Mouse (Mus musculus) heart, embryonic 14.5 days (tissue): ENCODE measurements around the gene Tns1. TPM values are rescaled to one million over a fixed set of nuclear protein-coding genes. Genes with fewer than 3 reads are reported as not detected.

ENCODE experiments used
- ATAC-seq: fragments of 200-750 bp; cut with Nextera tagmentation; 2 replicates; pipeline ENCODE4 v1.8.0; 2017; ENCODE audit warnings: low read depth, moderate TSS enrichment; ENCODE audit not compliant: insufficient number of reproducible peaks, insufficient read depth, low FRiP score
- H3K27ac ChIP-seq, 2 experiments: fragments of 200-500 bp in 1 of 2; fragments of 300-500 bp in 1 of 2; sonication (generic) in 1 of 2; replicated peaks in 1 of 2; 2 replicates each; pipeline ENCODE4 v1.5.1; 2012 to 2014; ENCODE audit warnings: low read depth in 2 of 2, low read length in 2 of 2, control low read depth in 1 of 2, mild to moderate bottlenecking in 1 of 2, mixed read lengths in 1 of 2; ENCODE audit not compliant: control insufficient read depth in 1 of 2, insufficient read depth in 1 of 2
- H3K27me3 ChIP-seq: fragments of 300-500 bp; sonication (generic); 2 replicates; pipeline ENCODE4 v1.6.1; 2014; ENCODE audit warnings: mild to moderate bottlenecking, low read length, control low read depth; ENCODE audit not compliant: control insufficient read depth, insufficient read depth
- H3K36me3 ChIP-seq: fragments of 300-500 bp; sonication (generic); 2 replicates; pipeline ENCODE4 v1.6.1; 2014; ENCODE audit warnings: mild to moderate bottlenecking, control low read depth, low read length, mixed read lengths; ENCODE audit not compliant: control insufficient read depth, insufficient read depth
- H3K4me1 ChIP-seq, 2 experiments: fragments of 200-500 bp in 1 of 2; fragments of 300-500 bp in 1 of 2; sonication (generic) in 1 of 2; 2 replicates each; pipeline ENCODE4 v1.6.1; 2012 to 2014; ENCODE audit warnings: low read length in 2 of 2, control low read depth in 1 of 2, mixed read lengths in 1 of 2; ENCODE audit not compliant: control insufficient read depth in 2 of 2, insufficient read depth in 2 of 2
- H3K4me2 ChIP-seq: fragments of 300-500 bp; sonication (generic); 2 replicates; pipeline ENCODE4 v1.6.1; 2014; ENCODE audit warnings: mild to moderate bottlenecking, low read length
- H3K4me3 ChIP-seq, 2 experiments: fragments of 200-500 bp in 1 of 2; fragments of 300-500 bp in 1 of 2; sonication (generic) in 1 of 2; 2 replicates each; pipeline ENCODE4 v1.5.1; 2012 to 2014; ENCODE audit warnings: low read length in 2 of 2, mild to moderate bottlenecking in 2 of 2, control low read depth in 1 of 2, low read depth in 1 of 2, moderate library complexity in 1 of 2; ENCODE audit not compliant: control insufficient read depth in 1 of 2, insufficient read depth in 1 of 2
- H3K9ac ChIP-seq: fragments of 300-500 bp; sonication (generic); 2 replicates; pipeline ENCODE4 v1.6.1; 2014; ENCODE audit warnings: mild to moderate bottlenecking, low read length
- H3K9me3 ChIP-seq: fragments of 300-500 bp; sonication (generic); 2 replicates; pipeline ENCODE4 v1.6.1; 2016; ENCODE audit warnings: low read length, control low read depth; ENCODE audit not compliant: control insufficient read depth
- WGBS: fragments of 180-500 bp; shearing (Covaris S2); extraction: QIAGEN DNeasy Blood & Tissue Kit; methylation state at CpG from one replicate; pipeline ENCODE4 v1.1.7; 2014; 5-methylcytosine and 5-hydroxymethylcytosine counted together
- polyA plus RNA-seq: library from polyadenylated mRNA; unstranded; fragments of >200 nt; fragmentation: Nextera tagmentation; extraction: Ambion mirVana; gene quantifications from 2 replicates; pipeline ENCODE4 v1.2.1, GENCODE M21; 2014

Tns1 gene
- polyA plus RNA-seq, 1 experiment from 2014 or later: 125 TPM

- WGBS: 28% methylated on average over 4 of the region's 5 CpGs
Observed at GRCm38 (mm10) chr1:74107931-74108618, 16.2 kb downstream of the Tns1 start.

GRCm38 (mm10) chr1:74106214-74106613, 18.0 kb downstream of the Tns1 start:
- Histone ChIP-seq H3K9me3 (no peaks in the 10 kb centered on the region), H3K4me1 (peaks cover 29 to 39% of the 10 kb centered on the region in 2 experiments), H3K9ac (no peak overlapping the region), H3K36me3 (no peaks in the 10 kb centered on the region), H3K27ac (no peak overlapping the region), H3K4me3 (no peak overlapping the region), H3K27me3 (no peaks in the 10 kb centered on the region; the same call in 1 of the 2 replicates), H3K4me2 (no peak overlapping the region)
- ATAC-seq: no peak
- 77% methylated on average over 6 of the region's 6 CpGs for WGBS

More at GRCm38 (mm10) chr1:74107931-74108618, 16.2 kb downstream of the Tns1 start:
- peak overlapping the region in 1 of 2 experiments; percentile 37; a peak in 2 of 4 replicates for H3K27ac ChIP-seq
- H3K9me3 ChIP-seq: no peaks in the 10 kb centered on the region
- H3K4me3 ChIP-seq: no peak overlapping the region
- H3K4me2 ChIP-seq: no peak overlapping the region
- H3K9ac ChIP-seq: no peak overlapping the region
- H3K36me3 ChIP-seq: no peaks in the 10 kb centered on the region
- ATAC-seq: 0 out of 2 replicates have a peak, but pooled peaks have one; percentile 36
- no peaks in the 10 kb centered on the region; the same call in 1 of the 2 replicates for H3K27me3 ChIP-seq
- H3K4me1 ChIP-seq: peaks cover 34 to 40% of the 10 kb centered on the region in 2 experiments

- WGBS: 79% methylated on average over 4 of the region's 4 CpGs
- Histone ChIP-seq H3K27me3 (no peaks in the 10 kb centered on the region; the same call in 1 of the 2 replicates), H3K4me3 (no peak overlapping the region), H3K9me3 (no peaks in the 10 kb centered on the region), H3K9ac (no peak overlapping the region), H3K27ac (no peak overlapping the region), H3K4me2 (no peak overlapping the region), H3K4me1 (peaks cover 26 to 34% of the 10 kb centered on the region in 2 experiments), H3K36me3 (no peaks in the 10 kb centered on the region)
- no peak for ATAC-seq
Observed at GRCm38 (mm10) chr1:74105660-74106059, 18.6 kb downstream of the Tns1 start.

GRCm38 (mm10) chr1:74103654-74104353, 20.4 kb downstream of the Tns1 start:
- peaks cover 28 to 44% of the 10 kb centered on the region in 2 experiments for H3K4me1 ChIP-seq
- H3K36me3 ChIP-seq: no peaks in the 10 kb centered on the region
- 0 out of 2 replicates have a peak overlapping the region, but pooled peaks have one; percentile 2 for H3K9ac ChIP-seq
- no peak overlapping the region for H3K4me2 ChIP-seq
- ATAC-seq: no peak
- no peak overlapping the region for H3K4me3 ChIP-seq
- no peaks in the 10 kb centered on the region for H3K9me3 ChIP-seq
- H3K27me3 ChIP-seq: peaks cover 9% of the 10 kb centered on the region
- H3K27ac ChIP-seq: peak overlapping the region in 1 of 2 experiments; percentile 34; a peak in 2 of 4 replicates
- WGBS: 34% methylated on average over 6 of the region's 6 CpGs

GRCm38 (mm10) chr1:74099001-74099435, 25.2 kb downstream of the Tns1 start:
- Histone ChIP-seq H3K9ac (peak overlapping the region; percentile 73), H3K4me2 (peak overlapping the region; percentile 99), H3K36me3 (no peaks in the 10 kb centered on the region), H3K27me3 (peaks cover 18% of the 10 kb centered on the region), H3K9me3 (no peaks in the 10 kb centered on the region), H3K4me1 (peaks cover 40 to 59% of the 10 kb centered on the region in 2 experiments), H3K27ac (no peak overlapping the region; a peak in 1 of 4 replicates), H3K4me3 (peak overlapping the region; percentile 56 to 62)
- ATAC-seq: no peak
- WGBS: 0% methylated on average over 13 of the region's 14 CpGs

GRCm38 (mm10) chr1:74098004-74099000, 25.9 kb downstream of the Tns1 start:
- Histone ChIP-seq H3K4me2 (peak overlapping the region; percentile 99), H3K4me3 (peak overlapping the region; percentile 56 to 62), H3K36me3 (no peaks in the 10 kb centered on the region), H3K27ac (no peak overlapping the region), H3K4me1 (peaks cover 33 to 52% of the 10 kb centered on the region in 2 experiments), H3K9ac (peak overlapping the region; percentile 73), H3K27me3 (peaks cover 18% of the 10 kb centered on the region), H3K9me3 (no peaks in the 10 kb centered on the region)
- no peak for ATAC-seq
- under 1% methylated on average over 53 of the region's 58 CpGs for WGBS

- Histone ChIP-seq H3K4me2 (no peak overlapping the region), H3K27me3 (peaks cover 18% of the 10 kb centered on the region), H3K4me3 (no peak overlapping the region), H3K9ac (no peak overlapping the region), H3K9me3 (no peaks in the 10 kb centered on the region), H3K36me3 (no peaks in the 10 kb centered on the region), H3K27ac (no peak overlapping the region), H3K4me1 (peaks cover 40 to 56% of the 10 kb centered on the region in 2 experiments)
- 30% methylated on average over 3 of the region's 3 CpGs for whole genome bisulfite sequencing
- no peak for ATAC-seq
Observed at GRCm38 (mm10) chr1:74095728-74096127, 28.5 kb downstream of the Tns1 start.
